Mouse (Mus musculus): ENCODE measurements at regions not wholly inside any gene's neighbourhood (a gene's known extent, or its start where the extent isn't known, plus 50 kb on each side); places are given as distances from the start of the nearest gene placed in this dataset.
"Not testable (repeated sequence)": the region's sequence is repeated elsewhere in the genome, so short reads cannot be mapped to it uniquely, and the experiment has no call there.

- no peak for DNase-seq (ENCODE audit: low read depth in 1 of 2, low spot score in 2 of 2)
Observed at GRCm38 (mm10) chr1:7388627-7389026, 2580.9 kb downstream of the Gm37988 start.

GRCm38 (mm10) chr1:7393508-7393907 is 2585.8 kb downstream of the Gm37988 start:
- no peak for DNase-seq (ENCODE audit: low read depth in 1 of 2, low spot score in 2 of 2)

- DNase-seq (ENCODE audit: low read depth in 1 of 2, low spot score in 2 of 2): no peak
Observed at GRCm38 (mm10) chr1:7394161-7394560, 2586.5 kb downstream of the Gm37988 start.

GRCm38 (mm10) chr1:7395527-7395926 is 2587.8 kb downstream of the Gm37988 start:
- DNase-seq (ENCODE audit: low read depth in 1 of 2, low spot score in 2 of 2): peak; percentile 15 to 17

GRCm38 (mm10) chr1:7396867-7397806 is 2589.4 kb downstream of the Gm37988 start:
- peak in 1 of 2 experiments; percentile 5 for DNase-seq (ENCODE audit: low read depth in 1 of 2, low spot score in 2 of 2)

- DNase-seq (ENCODE audit: low read depth in 1 of 2, low spot score in 2 of 2): peak; percentile 83 to 94
Observed at GRCm38 (mm10) chr1:7397807-7398446, 2590.2 kb downstream of the Gm37988 start.

- DNase-seq (ENCODE audit: low read depth in 1 of 2, low spot score in 2 of 2): no peak
Observed at GRCm38 (mm10) chr1:7398678-7399218, 2591.1 kb downstream of the Gm37988 start.

GRCm38 (mm10) chr1:7405651-7406050 is 2598.0 kb downstream of the Gm37988 start:
- DNase-seq (ENCODE audit: low read depth in 1 of 2, low spot score in 2 of 2): not testable (repeated sequence)

GRCm38 (mm10) chr1:7414444-7414843 is 2606.8 kb downstream of the Gm37988 start:
- no peak for DNase-seq (ENCODE audit: low read depth in 1 of 2, low spot score in 2 of 2)

GRCm38 (mm10) chr1:7451660-7452155 is 2644.0 kb downstream of the Gm37988 start:
- DNase-seq (ENCODE audit: low read depth in 1 of 2, low spot score in 2 of 2): no peak

GRCm38 (mm10) chr1:7454931-7455330 is 2647.2 kb downstream of the Gm37988 start:
- no peak for DNase-seq (ENCODE audit: low read depth in 1 of 2, low spot score in 2 of 2)

GRCm38 (mm10) chr1:7457895-7458294 is 2650.2 kb downstream of the Gm37988 start:
- no peak for DNase-seq (ENCODE audit: low read depth in 1 of 2, low spot score in 2 of 2)

- DNase-seq (ENCODE audit: low read depth in 1 of 2, low spot score in 2 of 2): no peak
Observed at GRCm38 (mm10) chr1:7494096-7494495, 2686.4 kb downstream of the Gm37988 start.

- DNase-seq (ENCODE audit: low read depth in 1 of 2, low spot score in 2 of 2): no peak
Observed at GRCm38 (mm10) chr1:7499042-7499441, 2691.3 kb downstream of the Gm37988 start.

- no peak for DNase-seq (ENCODE audit: low read depth in 1 of 2, low spot score in 2 of 2)
Observed at GRCm38 (mm10) chr1:7502363-7502762, 2694.7 kb downstream of the Gm37988 start.

GRCm38 (mm10) chr1:7518791-7519190 is 2711.1 kb downstream of the Gm37988 start:
- DNase-seq (ENCODE audit: low read depth in 1 of 2, low spot score in 2 of 2): no peak

- DNase-seq (ENCODE audit: low read depth in 1 of 2, low spot score in 2 of 2): no peak
Observed at GRCm38 (mm10) chr1:7533506-7533905, 2725.8 kb downstream of the Gm37988 start.

GRCm38 (mm10) chr1:7535191-7535590 is 2727.5 kb downstream of the Gm37988 start:
- DNase-seq (ENCODE audit: low read depth in 1 of 2, low spot score in 2 of 2): no peak

- DNase-seq (ENCODE audit: low read depth in 1 of 2, low spot score in 2 of 2): no peak
Observed at GRCm38 (mm10) chr1:7543492-7543891, 2735.8 kb downstream of the Gm37988 start.

- DNase-seq (ENCODE audit: low read depth in 1 of 2, low spot score in 2 of 2): no peak
Observed at GRCm38 (mm10) chr1:7548261-7548660, 2740.6 kb downstream of the Gm37988 start.

GRCm38 (mm10) chr1:7574787-7575186 is 2767.1 kb downstream of the Gm37988 start:
- no peak for DNase-seq (ENCODE audit: low read depth in 1 of 2, low spot score in 2 of 2)

GRCm38 (mm10) chr1:7586409-7586808 is 2778.7 kb downstream of the Gm37988 start:
- no peak for DNase-seq (ENCODE audit: low read depth in 1 of 2, low spot score in 2 of 2)
